Mouse (Mus musculus) liver, adult (tissue): Measurements from ENCODE around the gene Dync1h1.

Experiments used
- GATA4 ChIP-seq: IDR thresholded peaks from 2 replicates; pipeline ENCODE4 v1.6.1; 2014; ENCODE audit warnings: mild to moderate bottlenecking, low read length; ENCODE audit not compliant: insufficient replicate concordance

Gene Dync1h1

DNA sequence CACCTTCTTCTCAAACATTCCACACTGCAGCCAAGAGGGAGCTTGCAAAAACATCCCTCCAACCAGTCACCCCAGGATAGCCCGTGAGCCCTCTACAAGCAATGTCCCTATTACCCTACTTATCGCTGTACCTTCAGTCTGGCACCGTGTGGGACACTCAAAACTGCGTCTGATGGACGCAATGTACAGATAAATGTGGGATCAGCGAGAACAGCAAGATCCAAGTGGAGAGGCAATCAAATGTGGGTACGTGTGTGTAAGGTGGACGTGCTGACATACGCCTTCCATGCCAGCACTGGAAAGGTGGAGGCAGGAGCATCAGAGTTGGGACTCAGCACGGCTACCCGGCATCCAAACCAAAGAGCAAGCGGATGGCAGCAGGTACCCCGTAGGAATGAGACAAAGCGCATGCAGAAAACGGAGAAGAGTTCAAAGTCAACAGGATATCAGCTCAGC, 10.4 kb upstream of the Dync1h1 start:
- TF ChIP-seq GATA4, result no peak

GRCm38 (mm10) chr12:110591260-110591883, 9.9 kb upstream of the Dync1h1 start:
- no peak for TF ChIP-seq GATA4

GRCm38 (mm10) chr12:110598527-110598926, 2.7 kb upstream of the Dync1h1 start:
- no peak for TF ChIP-seq GATA4

- no peak for TF ChIP-seq GATA4
Observed at GRCm38 (mm10) chr12:110599791-110600190, 1.5 kb upstream of the Dync1h1 start.

GRCm38 (mm10) chr12:110600225-110600991, 844 bp upstream of the Dync1h1 start:
- TF ChIP-seq GATA4, result no peak

DNA sequence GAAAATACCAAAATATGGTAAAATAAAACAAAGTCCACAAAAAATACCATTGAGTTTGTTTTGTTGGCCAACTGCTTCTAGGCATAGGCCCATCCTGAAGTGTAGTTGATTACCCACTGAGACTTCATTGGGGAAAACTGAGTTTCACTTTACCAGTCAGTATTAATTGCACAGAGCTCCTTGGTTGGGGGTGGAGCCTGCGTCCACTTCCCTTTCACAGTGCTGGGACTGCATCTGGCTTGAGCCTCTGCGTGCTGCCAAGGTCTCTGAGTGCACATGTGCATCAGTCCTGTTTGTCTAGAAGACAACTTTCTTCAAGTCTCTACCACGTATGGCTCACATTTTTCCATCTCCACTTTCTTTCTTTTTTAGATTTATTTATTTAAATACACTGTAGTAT, 4.9 kb downstream of the Dync1h1 start:
- no peak for TF ChIP-seq GATA4

- TF ChIP-seq GATA4, result no peak
Observed at GRCm38 (mm10) chr12:110606676-110607075, 5.4 kb downstream of the Dync1h1 start.

DNA sequence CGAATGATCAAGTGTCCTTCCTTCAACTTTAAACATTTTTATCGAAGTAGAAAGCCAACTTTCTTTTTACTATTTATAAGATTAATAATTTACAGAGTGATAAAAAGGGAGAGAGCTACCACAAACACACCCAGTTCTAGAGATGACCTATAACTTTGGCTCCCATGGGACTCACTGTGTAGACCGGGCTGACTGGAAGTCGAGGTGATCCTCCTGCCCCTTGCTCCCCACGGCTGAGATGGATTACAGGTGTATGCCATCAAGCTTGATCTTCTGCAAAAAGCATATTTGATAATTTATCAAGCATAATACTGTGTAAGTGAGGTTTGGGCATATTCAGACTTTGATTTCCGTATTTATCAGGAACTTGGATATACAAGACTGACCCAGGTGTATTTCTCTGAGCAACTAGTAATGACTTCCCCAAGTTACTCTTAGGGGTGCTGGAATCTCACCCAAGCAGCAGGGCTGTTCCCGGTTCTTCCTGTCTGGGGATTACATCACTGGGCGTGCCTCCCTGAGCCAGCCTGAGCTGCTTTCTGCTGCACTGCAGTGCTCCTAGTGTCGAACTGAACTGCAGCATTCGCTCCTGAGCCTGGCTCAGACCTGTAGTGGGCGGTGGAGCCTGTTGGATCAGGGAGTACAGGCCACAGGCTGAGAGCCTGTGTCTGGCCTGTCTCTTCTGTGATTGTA, 7.4 kb downstream of the Dync1h1 start:
- no peak for TF ChIP-seq GATA4

GRCm38 (mm10) chr12:110609153-110609497, 7.9 kb downstream of the Dync1h1 start:
- no peak for TF ChIP-seq GATA4

DNA sequence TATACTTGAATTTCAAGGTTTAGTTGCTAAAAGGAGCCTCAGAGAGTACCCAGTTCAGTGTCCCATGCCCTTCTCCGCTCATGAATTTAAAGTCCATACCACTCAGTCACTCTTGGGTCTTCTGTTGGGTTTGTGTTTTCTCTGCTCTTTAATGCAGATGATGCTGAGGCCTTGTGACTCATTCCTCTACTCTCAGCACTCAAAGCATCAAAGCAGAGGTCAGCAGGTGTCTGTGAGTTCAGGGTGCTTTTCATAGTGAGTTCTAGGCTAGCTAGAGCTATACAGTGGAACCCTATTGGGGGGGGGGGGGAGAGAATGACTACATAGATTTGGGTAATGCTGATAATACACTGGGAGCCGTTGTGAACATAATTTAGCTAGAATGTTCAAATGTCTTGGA, 9.5 kb downstream of the Dync1h1 start:
- TF ChIP-seq GATA4, result no peak

DNA sequence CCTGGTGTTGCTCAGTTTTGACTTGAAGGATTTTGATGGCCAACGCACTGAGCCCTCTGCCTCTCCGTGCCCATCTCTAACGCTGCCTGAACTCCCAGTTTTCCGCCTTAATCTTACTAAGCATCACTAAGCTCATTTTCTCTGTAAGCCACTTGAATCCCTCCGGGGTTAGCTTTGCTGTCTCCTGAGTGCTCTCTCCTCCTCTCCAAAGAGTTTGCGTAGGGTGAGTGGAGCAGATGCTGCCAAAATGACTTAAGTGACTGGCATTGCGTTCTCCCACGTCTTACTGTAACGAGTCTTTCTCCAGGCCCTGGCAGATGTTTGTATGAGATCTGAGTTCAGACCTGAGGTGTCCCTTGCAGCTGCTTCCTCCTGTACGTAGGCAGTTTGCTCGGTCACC, 28.8 kb downstream of the Dync1h1 start:
- TF ChIP-seq GATA4, result no peak

DNA sequence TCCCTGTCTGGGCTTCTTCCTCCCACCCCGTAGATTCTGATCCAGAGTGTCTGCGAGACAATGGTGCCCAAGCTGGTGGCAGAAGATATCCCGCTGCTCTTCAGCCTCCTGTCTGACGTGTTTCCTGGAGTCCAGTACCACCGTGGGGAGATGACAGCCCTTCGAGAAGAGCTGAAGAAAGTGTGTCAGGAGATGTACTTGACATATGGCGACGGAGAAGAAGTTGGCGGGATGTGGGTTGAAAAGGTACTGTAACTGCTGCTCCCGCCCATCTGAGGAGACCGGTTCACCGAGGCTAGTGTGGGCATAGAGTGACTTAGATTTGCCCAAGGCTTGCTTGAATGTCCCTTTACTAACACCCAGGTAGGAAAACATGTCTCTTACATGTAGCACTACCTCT, 35.0 kb downstream of the Dync1h1 start:
- TF ChIP-seq GATA4, result no peak

DNA sequence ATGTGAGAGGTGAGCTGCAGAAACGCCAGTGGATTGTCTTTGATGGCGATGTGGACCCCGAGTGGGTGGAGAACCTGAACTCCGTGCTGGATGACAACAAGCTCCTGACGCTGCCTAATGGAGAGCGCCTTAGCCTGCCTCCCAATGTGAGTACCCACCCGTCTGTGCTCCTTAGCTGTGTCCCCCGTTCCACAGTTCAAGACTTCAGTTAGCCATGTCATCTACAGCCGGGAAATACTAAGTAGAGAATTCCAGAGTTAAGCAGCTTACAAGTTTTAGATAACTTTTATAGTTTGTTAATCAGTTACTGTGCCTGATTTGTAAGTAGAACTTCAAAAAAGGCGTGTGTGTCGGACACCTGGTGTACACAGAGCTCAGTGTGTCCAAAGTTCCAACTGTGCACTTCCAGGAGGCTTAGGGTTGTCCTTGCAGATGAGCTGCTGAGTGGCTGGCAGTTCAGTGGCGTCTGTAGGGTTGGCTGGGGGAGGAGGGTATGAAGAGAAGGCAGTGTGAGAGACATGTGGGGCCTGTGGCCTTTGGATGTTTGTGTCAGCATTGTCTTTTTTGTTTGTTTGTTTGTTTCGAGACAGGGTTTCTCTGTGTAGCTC, 36.4 kb downstream of the Dync1h1 start:
- TF ChIP-seq GATA4, result no peak

GRCm38 (mm10) chr12:110650241-110650641, 49.0 kb downstream of the Dync1h1 start:
- no peak for TF ChIP-seq GATA4

DNA sequence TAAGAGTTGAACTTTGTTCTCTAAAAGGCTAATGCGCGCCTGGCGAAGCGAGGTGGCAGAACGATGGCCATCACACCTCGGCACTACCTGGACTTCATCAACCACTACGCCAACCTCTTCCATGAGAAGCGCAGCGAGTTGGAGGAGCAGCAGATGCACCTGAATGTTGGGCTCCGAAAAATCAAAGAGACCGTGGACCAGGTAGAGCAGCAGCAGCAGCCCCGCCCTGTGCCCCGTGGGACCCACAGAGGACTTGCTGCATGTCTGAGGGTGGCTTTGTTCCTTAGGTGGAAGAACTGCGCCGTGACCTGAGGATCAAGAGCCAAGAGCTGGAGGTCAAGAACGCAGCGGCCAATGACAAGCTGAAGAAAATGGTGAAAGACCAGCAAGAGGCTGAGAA, 50.2 kb downstream of the Dync1h1 start:
- TF ChIP-seq GATA4, result no peak

DNA sequence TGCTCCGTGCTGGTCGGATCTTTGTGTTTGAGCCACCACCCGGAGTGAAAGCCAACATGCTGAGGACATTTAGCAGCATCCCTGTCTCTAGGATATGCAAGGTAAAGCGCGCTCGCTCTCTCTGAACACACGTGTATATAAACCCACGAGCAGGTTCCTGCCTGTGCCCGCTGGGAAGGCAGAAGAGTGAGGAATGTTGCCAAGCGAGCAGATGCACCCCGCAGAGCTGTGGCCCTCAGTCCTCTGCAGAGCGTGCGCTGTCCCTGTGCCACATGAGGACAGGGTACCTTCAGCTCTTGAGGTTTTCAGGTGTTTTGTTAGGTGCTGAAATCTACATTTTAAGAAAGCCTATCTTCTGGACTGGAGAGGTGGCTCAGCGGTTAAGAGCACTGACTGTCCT, 60.5 kb downstream of the Dync1h1 start:
- no peak for TF ChIP-seq GATA4

DNA sequence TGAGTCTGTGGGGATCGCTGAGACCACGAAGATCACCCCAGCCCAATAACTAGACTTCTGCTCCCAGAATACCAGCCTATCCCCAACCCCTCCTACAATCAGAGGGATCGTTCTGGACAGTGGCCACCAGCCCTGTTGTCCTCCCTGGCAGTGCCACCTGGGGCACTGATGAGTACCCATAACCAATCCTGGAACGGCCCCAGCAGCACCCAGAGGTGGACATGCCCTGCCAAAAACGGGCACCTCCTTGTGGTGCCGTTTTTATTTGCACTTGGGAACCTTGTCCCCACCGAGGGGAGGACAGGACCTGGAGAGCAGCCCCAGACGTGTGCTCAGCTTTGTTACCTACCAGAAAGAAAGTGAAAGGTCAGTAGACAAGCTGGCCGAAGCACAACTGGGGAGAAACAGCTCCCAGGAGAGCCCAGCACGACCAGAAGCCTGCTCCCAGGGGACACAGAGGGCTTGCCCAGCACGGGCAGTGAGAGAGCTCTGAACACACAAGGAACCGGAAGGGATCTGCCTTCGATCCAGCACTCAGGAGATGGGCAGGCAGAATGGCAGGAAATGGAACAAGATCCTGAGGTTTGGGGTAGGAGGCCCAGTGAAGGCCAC, 66.3 kb downstream of the Dync1h1 start:
- TF ChIP-seq GATA4, result no peak
